Mouse (Mus musculus): ENCODE results near the gene Parm1. TPM values are rescaled to one million over a fixed set of nuclear protein-coding genes. Genes with fewer than 3 reads are reported as not detected.

Gene Parm1
- polyA plus RNA-seq, 1 experiment from 2014 or later: 21.4 TPM

DNA sequence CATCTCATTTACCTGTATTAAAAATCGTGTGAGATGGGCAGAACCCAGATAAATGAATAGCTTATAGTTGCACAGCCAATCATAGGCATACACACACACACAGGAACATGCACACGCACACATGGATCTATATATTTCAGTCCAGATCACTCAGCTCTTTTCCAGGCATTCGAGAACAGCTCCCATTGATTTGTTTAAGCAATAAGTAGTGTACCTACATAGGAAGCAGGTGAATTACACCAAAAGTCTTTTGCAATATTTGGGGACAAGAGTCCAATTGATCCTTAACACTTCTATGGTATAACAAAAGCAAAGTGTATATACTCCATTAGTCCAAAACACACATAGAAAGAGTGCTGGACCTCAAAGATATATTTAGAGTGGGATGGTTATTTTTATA is 94.2 kb downstream of the Parm1 start:
- Histone ChIP-seq H3K9ac (no peak overlapping the region), H3K4me1 (0 out of 2 replicates have a peak, but pooled peaks cover 3% of the 10 kb centered on the region), H3K4me2 (replicated peaks) (no peak overlapping the region), H3K9me3 (no peaks in the 10 kb centered on the region), H3K4me3 (no peak overlapping the region), H3K27ac (no peak overlapping the region), H3K27me3 (no peaks in the 10 kb centered on the region), H3K36me3 (no peaks in the 10 kb centered on the region)
- ATAC-seq (ENCODE audit: insufficient number of reproducible peaks, insufficient read depth, low FRiP score, low TSS enrichment): no peak
- 87% methylated on average over 3 of the region's 3 CpGs for WGBS

DNA sequence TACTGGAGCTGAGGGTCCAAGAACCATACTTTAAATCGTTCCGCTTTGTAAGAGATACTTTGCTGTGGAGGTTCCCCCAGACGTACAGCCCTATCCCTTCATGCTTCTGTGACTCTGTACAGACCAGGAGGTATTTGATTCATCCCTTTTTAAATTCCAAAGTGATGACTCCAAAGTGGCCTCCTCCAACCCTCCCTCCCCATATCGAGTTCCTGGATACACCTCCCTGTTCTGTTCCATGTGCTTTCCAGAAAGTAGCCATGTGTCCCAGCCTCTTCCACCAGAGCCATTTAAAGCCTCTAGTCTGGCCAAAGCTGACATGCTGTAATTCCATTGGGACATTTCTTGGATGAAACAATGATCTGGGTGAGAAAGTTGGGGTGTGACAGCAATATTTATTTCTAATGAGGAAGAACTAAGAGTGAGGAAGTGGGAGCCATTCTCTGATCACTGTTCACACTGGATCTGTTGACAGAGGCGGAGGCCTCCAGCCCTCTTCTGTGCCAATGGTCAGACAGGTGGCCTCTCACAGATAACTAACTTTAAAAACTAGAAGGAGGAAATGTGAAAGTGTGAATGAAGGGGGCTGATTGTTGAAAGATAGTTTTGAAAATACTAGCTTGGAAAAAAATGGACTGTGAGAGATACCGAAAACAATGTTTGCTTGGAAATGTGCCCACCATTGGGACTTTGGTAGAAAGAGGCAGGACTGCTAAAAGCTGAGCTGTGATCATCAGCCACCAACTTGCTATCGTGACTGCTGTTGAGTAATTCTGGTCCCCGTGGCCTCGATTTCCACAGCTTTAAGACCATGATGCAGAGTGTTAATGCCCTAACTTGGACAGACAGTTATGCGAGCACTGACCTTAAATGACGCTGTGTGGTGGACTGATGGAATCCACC is 100.2 kb downstream of the Parm1 start:
- Histone ChIP-seq H3K4me1 (0 out of 2 replicates have a peak, but pooled peaks cover 3% of the 10 kb centered on the region), H3K4me2 (replicated peaks) (no peak overlapping the region), H3K27ac (no peak overlapping the region), H3K27me3 (no peaks in the 10 kb centered on the region), H3K9me3 (no peaks in the 10 kb centered on the region), H3K36me3 (no peaks in the 10 kb centered on the region), H3K4me3 (no peak overlapping the region), H3K9ac (no peak overlapping the region)
- 82% methylated on average over 11 of the region's 11 CpGs for WGBS
- no peak for ATAC-seq (ENCODE audit: insufficient number of reproducible peaks, insufficient read depth, low FRiP score, low TSS enrichment)

DNA sequence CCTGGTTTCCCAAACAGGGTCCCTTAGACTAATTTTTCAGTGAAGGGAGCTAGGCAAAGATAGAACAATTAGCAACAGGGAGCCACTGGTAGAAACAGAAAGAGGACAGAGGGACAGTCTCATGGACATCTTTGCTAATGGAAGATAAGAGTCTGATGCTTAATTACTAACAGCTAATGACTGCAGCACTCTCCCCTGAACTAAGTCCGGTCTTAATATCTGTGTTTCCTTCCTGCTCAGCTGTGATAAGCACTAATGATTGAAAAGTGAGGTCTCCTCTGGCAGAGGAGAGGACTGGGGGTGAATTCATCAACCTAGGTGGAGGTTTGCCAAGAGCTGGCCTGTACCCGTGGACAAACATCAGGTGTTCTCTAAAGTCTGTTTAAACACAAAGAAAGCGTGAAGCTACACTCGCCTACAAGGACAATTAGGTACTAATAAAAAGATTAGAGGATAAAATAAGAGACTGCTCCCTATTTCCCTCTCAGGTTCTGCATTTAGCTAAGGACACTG is 101.3 kb downstream of the Parm1 start:
- no peak overlapping the region for H3K27ac ChIP-seq
- H3K4me2 ChIP-seq (replicated peaks): no peak overlapping the region
- no peaks in the 10 kb centered on the region for H3K9me3 ChIP-seq
- H3K4me3 ChIP-seq: no peak overlapping the region
- WGBS: 81% methylated on average over 4 of the region's 4 CpGs
- no peak for ATAC-seq (ENCODE audit: insufficient number of reproducible peaks, insufficient read depth, low FRiP score, low TSS enrichment)
- H3K27me3 ChIP-seq: no peaks in the 10 kb centered on the region
- H3K9ac ChIP-seq: no peak overlapping the region
- no peaks in the 10 kb centered on the region for H3K36me3 ChIP-seq
- H3K4me1 ChIP-seq: 0 out of 2 replicates have a peak, but pooled peaks cover 3% of the 10 kb centered on the region

DNA sequence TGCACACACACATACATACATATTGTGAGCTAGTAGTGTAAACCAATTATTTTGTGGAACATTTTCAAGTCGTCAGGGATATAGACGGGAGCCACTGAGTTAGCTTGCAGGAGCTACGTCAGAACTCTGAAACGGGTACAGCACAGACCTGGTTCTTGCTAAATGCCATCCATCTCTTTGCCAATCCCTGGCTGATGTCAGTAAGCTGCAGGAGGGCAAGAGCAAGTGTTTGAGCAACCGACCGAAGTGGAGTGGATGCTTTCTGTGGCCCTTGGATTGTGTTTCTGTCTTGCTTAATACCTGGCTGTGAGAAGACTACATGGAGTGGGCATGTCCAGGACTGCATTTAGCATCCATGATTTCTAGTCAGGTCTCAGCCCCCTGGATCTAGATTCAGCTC is 103.8 kb downstream of the Parm1 start:
- WGBS: 95% methylated on average over 6 of the region's 6 CpGs
- no peak overlapping the region for H3K4me3 ChIP-seq

DNA sequence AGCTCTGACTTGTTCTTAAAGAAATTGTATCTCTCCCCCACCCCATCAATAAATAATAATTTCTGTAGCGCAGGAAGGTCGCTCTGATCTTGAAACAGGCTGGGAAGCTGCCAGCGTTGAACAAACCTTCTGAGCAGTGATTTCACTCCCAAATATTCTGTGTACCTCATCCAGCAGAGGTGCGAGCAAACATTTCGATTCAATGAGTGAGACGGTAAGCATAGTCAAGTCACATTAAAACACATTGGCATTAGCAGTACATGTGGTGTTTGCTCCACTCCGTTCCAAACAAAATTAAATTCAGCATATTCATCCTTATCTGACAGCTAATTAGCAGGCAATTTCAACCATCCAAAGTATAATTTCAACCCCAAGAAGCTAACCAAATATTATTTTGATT is 109.4 kb downstream of the Parm1 start:
- Histone ChIP-seq H3K9me3 (no peaks in the 10 kb centered on the region), H3K4me3 (no peak overlapping the region), H3K27ac (no peak overlapping the region), H3K4me2 (replicated peaks) (no peak overlapping the region), H3K27me3 (no peaks in the 10 kb centered on the region), H3K9ac (no peak overlapping the region), H3K36me3 (no peaks in the 10 kb centered on the region), H3K4me1 (no peaks in the 10 kb centered on the region)
- no peak for ATAC-seq (ENCODE audit: insufficient number of reproducible peaks, insufficient read depth, low FRiP score, low TSS enrichment)
- WGBS: 95% methylated on average over 7 of the region's 7 CpGs

More for the DNA sequence above, 103.8 kb downstream of the Parm1 start:
- ATAC-seq (ENCODE audit: insufficient number of reproducible peaks, insufficient read depth, low FRiP score, low TSS enrichment): no peak
- Histone ChIP-seq H3K36me3 (no peaks in the 10 kb centered on the region), H3K27ac (no peak overlapping the region), H3K9ac (no peak overlapping the region), H3K9me3 (no peaks in the 10 kb centered on the region), H3K4me1 (0 out of 2 replicates have a peak, but pooled peaks cover 3% of the 10 kb centered on the region), H3K27me3 (no peaks in the 10 kb centered on the region), H3K4me2 (replicated peaks) (no peak overlapping the region)

DNA sequence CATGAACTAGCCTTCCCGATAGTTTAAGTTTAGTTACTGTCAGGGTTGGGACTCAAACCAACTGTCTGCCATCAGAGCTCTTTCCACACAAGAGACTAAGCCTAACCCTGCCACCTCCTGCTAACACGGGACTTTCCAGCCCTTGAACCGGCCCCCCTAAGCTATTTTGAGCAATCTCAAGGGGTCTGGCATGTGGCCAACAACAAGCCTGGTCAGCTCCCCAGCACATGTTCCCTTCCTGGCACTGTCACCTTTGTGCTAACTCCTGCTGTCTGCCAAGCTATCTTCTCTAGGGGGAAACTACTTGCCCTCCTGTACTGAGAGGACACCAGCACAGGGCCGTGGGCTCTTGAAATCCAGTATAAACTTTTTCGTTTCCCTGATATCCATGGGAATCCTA is 112.1 kb downstream of the Parm1 start:
- Histone ChIP-seq H3K4me2 (replicated peaks) (no peak overlapping the region), H3K9ac (no peak overlapping the region), H3K36me3 (no peaks in the 10 kb centered on the region), H3K9me3 (no peaks in the 10 kb centered on the region), H3K27ac (no peak overlapping the region), H3K27me3 (no peaks in the 10 kb centered on the region), H3K4me1 (no peaks in the 10 kb centered on the region), H3K4me3 (no peak overlapping the region)
- ATAC-seq (ENCODE audit: insufficient number of reproducible peaks, insufficient read depth, low FRiP score, low TSS enrichment): no peak
- WGBS: 73% methylated on average over 5 of the region's 5 CpGs

DNA sequence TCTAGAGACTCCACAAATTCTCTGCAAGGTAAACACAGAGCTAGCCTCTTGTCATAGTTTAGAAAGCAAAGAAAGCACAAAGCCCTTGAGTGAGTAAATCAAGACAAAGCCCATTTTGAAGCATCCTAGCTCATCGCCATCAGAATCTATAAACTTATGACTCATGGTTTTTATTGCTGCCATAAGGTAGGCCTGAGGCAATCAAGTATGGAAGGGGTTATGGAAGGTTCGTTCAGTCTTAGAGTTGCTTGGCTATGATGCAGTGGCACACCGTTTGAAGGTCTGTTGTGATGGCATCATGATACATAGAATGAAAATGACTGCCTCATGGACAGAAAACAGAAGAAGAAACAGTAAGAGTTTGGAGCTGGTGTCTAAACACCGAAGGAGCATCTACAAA is 133.9 kb downstream of the Parm1 start:
- Histone ChIP-seq H3K4me3 (no peak overlapping the region), H3K9ac (no peak overlapping the region), H3K27me3 (no peaks in the 10 kb centered on the region), H3K9me3 (no peaks in the 10 kb centered on the region), H3K4me2 (replicated peaks) (no peak overlapping the region), H3K4me1 (no peaks in the 10 kb centered on the region), H3K36me3 (no peaks in the 10 kb centered on the region), H3K27ac (no peak overlapping the region)
- WGBS: 87% methylated on average over 4 of the region's 4 CpGs
- ATAC-seq (ENCODE audit: insufficient number of reproducible peaks, insufficient read depth, low FRiP score, low TSS enrichment): no peak

DNA sequence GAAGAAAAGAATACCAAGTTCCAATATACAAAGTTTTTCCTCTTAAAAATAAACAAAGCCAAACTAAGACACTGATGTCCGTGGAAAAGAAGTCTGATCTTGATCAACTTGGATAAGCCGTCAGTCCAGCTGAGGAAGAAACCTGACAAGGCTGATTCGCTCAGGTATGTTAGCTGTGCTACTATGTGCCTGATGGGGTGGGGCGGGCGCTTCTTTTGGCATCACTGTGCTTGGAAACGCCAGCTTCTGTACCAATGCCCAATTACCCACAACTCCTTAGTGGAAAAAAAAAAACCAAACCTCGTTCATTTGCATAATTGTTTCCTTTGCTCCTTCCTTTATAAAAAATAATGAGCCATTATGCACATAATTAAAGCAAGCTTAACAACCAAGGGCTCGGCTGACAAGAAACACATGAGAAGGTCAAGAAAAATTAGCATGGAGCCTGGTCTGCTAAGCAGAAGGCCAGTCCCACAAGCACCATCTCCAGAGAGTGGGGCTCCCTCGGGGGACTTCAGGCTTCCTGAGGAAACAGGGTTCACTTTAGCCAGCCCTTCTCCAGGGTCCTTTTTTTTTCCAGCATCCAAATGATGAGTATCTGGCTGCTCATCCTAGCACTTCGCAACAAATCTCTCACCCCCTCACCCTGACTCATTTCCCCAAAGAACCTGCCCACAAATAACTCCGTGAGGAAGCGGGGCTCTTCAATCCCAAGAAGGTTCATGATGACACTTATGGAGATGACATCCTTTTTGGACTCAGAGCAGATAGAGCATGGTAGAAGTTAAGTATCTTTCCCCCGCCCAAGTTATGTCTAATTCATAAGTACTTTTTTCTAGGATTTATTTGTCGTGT is 135.9 kb downstream of the Parm1 start:
- no peak overlapping the region for H3K4me3 ChIP-seq
- WGBS: 67% methylated on average over 14 of the region's 14 CpGs
- no peak overlapping the region for H3K4me2 ChIP-seq (replicated peaks)
- H3K27ac ChIP-seq: no peak overlapping the region
- no peaks in the 10 kb centered on the region for H3K4me1 ChIP-seq
- no peaks in the 10 kb centered on the region for H3K9me3 ChIP-seq
- H3K36me3 ChIP-seq: no peaks in the 10 kb centered on the region
- no peaks in the 10 kb centered on the region for H3K27me3 ChIP-seq
- ATAC-seq (ENCODE audit: insufficient number of reproducible peaks, insufficient read depth, low FRiP score, low TSS enrichment): no peak
- no peak overlapping the region for H3K9ac ChIP-seq

DNA sequence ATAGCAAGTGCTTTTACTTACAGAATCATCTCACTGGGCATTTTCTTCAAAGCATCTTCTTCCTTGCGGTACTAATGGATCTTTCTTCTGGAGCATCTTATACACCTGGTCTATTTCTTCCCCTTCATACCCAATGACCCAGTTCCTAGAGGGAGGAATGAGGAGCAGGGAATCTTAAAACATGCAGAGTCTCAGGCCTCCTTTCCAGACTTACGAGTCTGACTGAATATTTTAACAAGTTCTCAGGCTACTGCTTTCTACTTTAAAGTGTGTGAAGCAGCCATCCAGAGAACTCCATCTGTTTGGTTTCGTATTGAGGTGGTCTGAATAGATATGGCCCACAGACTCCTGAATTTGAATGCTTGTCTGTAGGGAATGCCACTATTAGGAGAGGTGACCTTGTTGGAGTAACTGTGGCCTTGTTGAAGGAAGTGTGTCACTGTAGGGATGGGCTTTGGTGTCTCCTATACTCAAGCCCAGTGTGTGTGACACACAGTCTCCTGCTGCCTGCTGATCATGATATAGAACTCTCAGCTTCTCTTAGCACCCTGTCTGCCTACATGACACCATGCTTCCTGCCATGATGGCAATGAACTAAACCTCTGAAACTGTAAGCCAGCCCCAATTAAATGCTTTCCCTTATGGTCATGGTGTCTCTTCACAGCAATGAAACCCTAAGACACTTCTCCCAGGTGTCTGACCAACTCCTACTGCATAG is 137.1 kb downstream of the Parm1 start:
- no peak for ATAC-seq (ENCODE audit: insufficient number of reproducible peaks, insufficient read depth, low FRiP score, low TSS enrichment)
- WGBS: 85% methylated on average over 3 of the region's 3 CpGs

DNA sequence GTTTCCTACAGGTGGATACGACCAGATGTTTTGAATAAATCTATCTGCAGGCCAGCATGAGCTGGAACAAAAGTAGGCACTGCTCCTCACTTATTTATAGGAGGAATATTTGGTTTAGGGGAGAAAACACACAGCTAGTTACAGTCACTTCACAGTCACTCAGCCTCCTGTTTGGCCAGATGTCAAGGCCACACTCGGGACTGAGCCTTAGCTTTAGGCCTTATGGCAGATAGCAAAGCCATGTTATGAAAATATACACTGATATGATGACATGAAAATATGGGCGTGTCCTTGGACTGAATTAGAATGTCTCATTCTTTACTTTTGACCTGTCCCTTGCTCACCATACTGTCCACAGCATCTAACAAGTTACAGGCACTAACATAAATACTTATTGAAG is 137.8 kb downstream of the Parm1 start:
- 75% methylated on average over 3 of the region's 3 CpGs for WGBS
- Histone ChIP-seq H3K9me3 (no peaks in the 10 kb centered on the region), H3K27me3 (no peaks in the 10 kb centered on the region), H3K4me1 (no peaks in the 10 kb centered on the region), H3K36me3 (no peaks in the 10 kb centered on the region), H3K4me2 (replicated peaks) (no peak overlapping the region), H3K4me3 (no peak overlapping the region), H3K27ac (no peak overlapping the region), H3K9ac (no peak overlapping the region)
- no peak for ATAC-seq (ENCODE audit: insufficient number of reproducible peaks, insufficient read depth, low FRiP score, low TSS enrichment)

More for the DNA sequence above, 137.1 kb downstream of the Parm1 start:
- Histone ChIP-seq H3K4me2 (replicated peaks) (no peak overlapping the region), H3K27ac (no peak overlapping the region), H3K4me3 (no peak overlapping the region), H3K27me3 (no peaks in the 10 kb centered on the region), H3K9me3 (no peaks in the 10 kb centered on the region), H3K36me3 (no peaks in the 10 kb centered on the region), H3K9ac (no peak overlapping the region), H3K4me1 (no peaks in the 10 kb centered on the region)

DNA sequence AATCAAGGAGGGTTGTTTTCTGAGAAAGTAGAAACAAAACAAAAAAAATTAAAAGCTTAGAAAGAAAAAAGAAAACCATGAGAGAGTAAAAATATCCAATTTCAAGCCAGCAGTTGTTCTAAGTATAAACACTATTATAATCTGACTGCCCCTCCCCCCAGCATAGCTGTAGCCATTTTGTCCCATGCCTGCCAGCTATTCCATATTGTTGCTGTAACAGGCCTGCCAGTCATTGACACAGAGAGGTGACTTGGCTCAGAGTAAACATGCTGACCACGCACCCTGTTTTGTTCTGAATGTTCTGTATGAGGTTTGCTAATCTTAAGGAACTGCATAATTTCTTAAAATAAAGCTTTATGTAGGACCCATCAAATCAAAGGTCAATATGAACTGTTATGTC is 145.3 kb downstream of the Parm1 start:
- H3K36me3 ChIP-seq: no peaks in the 10 kb centered on the region
- ATAC-seq (ENCODE audit: insufficient number of reproducible peaks, insufficient read depth, low FRiP score, low TSS enrichment): no peak
- no peak overlapping the region for H3K4me2 ChIP-seq (replicated peaks)
- no peak overlapping the region for H3K27ac ChIP-seq
- WGBS: 83% methylated on average over 1 of the region's 1 CpGs
- no peaks in the 10 kb centered on the region for H3K9me3 ChIP-seq
- no peaks in the 10 kb centered on the region for H3K4me1 ChIP-seq
- H3K9ac ChIP-seq: no peak overlapping the region
- no peak overlapping the region for H3K4me3 ChIP-seq
- no peaks in the 10 kb centered on the region for H3K27me3 ChIP-seq

All from embryonic facial prominence, embryonic 12.5 days (tissue).